Mouse (Mus musculus): ENCODE data around the gene Gm20388. TPM values are rescaled to one million over a fixed set of nuclear protein-coding genes. Genes with fewer than 3 reads are reported as not detected.

Gm20388 gene
- polyA plus RNA-seq, 1 experiment: 0.36 TPM

- Histone ChIP-seq H3K36me3 (ENCODE audit: control insufficient read depth) (no peaks in the 10 kb centered on the region; the same call in 1 of the 2 replicates), H3K4me3 (replicated peaks) (no peak overlapping the region), H3K27me3 (ENCODE audit: control insufficient read depth) (no peaks in the 10 kb centered on the region), H3K4me1 (ENCODE audit: control insufficient read depth) (peaks cover 6% of the 10 kb centered on the region), H3K9me3 (ENCODE audit: control insufficient read depth, low read length) (no peaks in the 10 kb centered on the region)
- TF ChIP-seq GATA1 (IDR thresholded peaks at IDR 0.05; ENCODE audit: low read length) (no peak), TAL1 (IDR thresholded peaks at IDR 0.05; ENCODE audit: low read length) (no peak)
Measured at GRCm38 (mm10) chr8:122593240-122593639, 2682.6 kb downstream of the Gm20388 start.

- TF ChIP-seq GATA1 (IDR thresholded peaks at IDR 0.05; ENCODE audit: low read length): no peak
- no peak for TF ChIP-seq TAL1 (IDR thresholded peaks at IDR 0.05; ENCODE audit: low read length)
- Histone ChIP-seq H3K4me3 (replicated peaks) (no peak overlapping the region), H3K9me3 (ENCODE audit: control insufficient read depth, low read length) (no peaks in the 10 kb centered on the region), H3K27me3 (ENCODE audit: control insufficient read depth) (no peaks in the 10 kb centered on the region), H3K36me3 (ENCODE audit: control insufficient read depth) (no peaks in the 10 kb centered on the region; the same call in 1 of the 2 replicates), H3K4me1 (ENCODE audit: control insufficient read depth) (peaks cover 6% of the 10 kb centered on the region)
Measured at GRCm38 (mm10) chr8:122593783-122594507, 2683.3 kb downstream of the Gm20388 start.

GRCm38 (mm10) chr8:122596031-122596430 lies 2685.4 kb downstream of the Gm20388 start:
- H3K36me3 ChIP-seq (ENCODE audit: control insufficient read depth): no peaks in the 10 kb centered on the region; the same call in 1 of the 2 replicates
- TF ChIP-seq TAL1 (IDR thresholded peaks at IDR 0.05; ENCODE audit: low read length) (no peak), GATA1 (IDR thresholded peaks at IDR 0.05; ENCODE audit: low read length) (no peak)
- no peaks in the 10 kb centered on the region for H3K27me3 ChIP-seq (ENCODE audit: control insufficient read depth)
- peaks cover 6% of the 10 kb centered on the region for H3K4me1 ChIP-seq (ENCODE audit: control insufficient read depth)
- no peaks in the 10 kb centered on the region for H3K9me3 ChIP-seq (ENCODE audit: control insufficient read depth, low read length)
- no peak overlapping the region for H3K4me3 ChIP-seq (replicated peaks)

GRCm38 (mm10) chr8:122600666-122601065 lies 2690.0 kb downstream of the Gm20388 start:
- H3K36me3 ChIP-seq (ENCODE audit: control insufficient read depth): no peaks in the 10 kb centered on the region

GRCm38 (mm10) chr8:122604640-122605039 lies 2694.0 kb downstream of the Gm20388 start:
- H3K27me3 ChIP-seq (ENCODE audit: control insufficient read depth): no peaks in the 10 kb centered on the region; the same call in 1 of the 2 replicates
- H3K4me3 ChIP-seq (replicated peaks): no peak overlapping the region
- H3K36me3 ChIP-seq (ENCODE audit: control insufficient read depth): no peaks in the 10 kb centered on the region
- peaks cover 1% of the 10 kb centered on the region; the same call in 1 of the 2 replicates for H3K4me1 ChIP-seq (ENCODE audit: control insufficient read depth)
- TF ChIP-seq GATA1 (IDR thresholded peaks at IDR 0.05; ENCODE audit: low read length) (no peak), TAL1 (IDR thresholded peaks at IDR 0.05; ENCODE audit: low read length) (no peak)
- H3K9me3 ChIP-seq (ENCODE audit: control insufficient read depth, low read length): no peaks in the 10 kb centered on the region

More at GRCm38 (mm10) chr8:122600666-122601065, 2690.0 kb downstream of the Gm20388 start:
- H3K4me3 ChIP-seq (replicated peaks): no peak overlapping the region
- no peaks in the 10 kb centered on the region for H3K4me1 ChIP-seq (ENCODE audit: control insufficient read depth)
- TF ChIP-seq GATA1 (IDR thresholded peaks at IDR 0.05; ENCODE audit: low read length) (no peak), TAL1 (IDR thresholded peaks at IDR 0.05; ENCODE audit: low read length) (no peak)
- H3K9me3 ChIP-seq (ENCODE audit: control insufficient read depth, low read length): no peaks in the 10 kb centered on the region
- H3K27me3 ChIP-seq (ENCODE audit: control insufficient read depth): no peaks in the 10 kb centered on the region; the same call in 1 of the 2 replicates

- TF ChIP-seq GATA1 (IDR thresholded peaks at IDR 0.05; ENCODE audit: low read length): no peak
- TF ChIP-seq TAL1 (IDR thresholded peaks at IDR 0.05; ENCODE audit: low read length): no peak
Measured at GRCm38 (mm10) chr8:122605367-122605766, 2694.7 kb downstream of the Gm20388 start.

GRCm38 (mm10) chr8:122606810-122607209 lies 2696.2 kb downstream of the Gm20388 start:
- no peak overlapping the region for H3K4me3 ChIP-seq (replicated peaks)
- H3K27me3 ChIP-seq (ENCODE audit: control insufficient read depth): no peaks in the 10 kb centered on the region; the same call in 1 of the 2 replicates
- no peaks in the 10 kb centered on the region for H3K9me3 ChIP-seq (ENCODE audit: control insufficient read depth, low read length)
- no peaks in the 10 kb centered on the region for H3K36me3 ChIP-seq (ENCODE audit: control insufficient read depth)
- peaks cover 12% of the 10 kb centered on the region for H3K4me1 ChIP-seq (ENCODE audit: control insufficient read depth)
- peak; percentile 36; the same call in 2 of the 3 replicates for TF ChIP-seq TAL1 (IDR thresholded peaks at IDR 0.05; ENCODE audit: low read length)
- TF ChIP-seq GATA1 (IDR thresholded peaks at IDR 0.05; ENCODE audit: low read length): no peak

More at GRCm38 (mm10) chr8:122605367-122605766, 2694.7 kb downstream of the Gm20388 start:
- Histone ChIP-seq H3K27me3 (ENCODE audit: control insufficient read depth) (no peaks in the 10 kb centered on the region; the same call in 1 of the 2 replicates), H3K4me3 (replicated peaks) (no peak overlapping the region), H3K9me3 (ENCODE audit: control insufficient read depth, low read length) (no peaks in the 10 kb centered on the region), H3K4me1 (ENCODE audit: control insufficient read depth) (peaks cover 2% of the 10 kb centered on the region), H3K36me3 (ENCODE audit: control insufficient read depth) (no peaks in the 10 kb centered on the region)

GRCm38 (mm10) chr8:122610209-122610608 lies 2699.6 kb downstream of the Gm20388 start:
- Histone ChIP-seq H3K27me3 (ENCODE audit: control insufficient read depth) (no peaks in the 10 kb centered on the region), H3K4me3 (replicated peaks) (no peak overlapping the region), H3K9me3 (ENCODE audit: control insufficient read depth, low read length) (no peaks in the 10 kb centered on the region), H3K4me1 (ENCODE audit: control insufficient read depth) (peaks cover 27% of the 10 kb centered on the region), H3K36me3 (ENCODE audit: control insufficient read depth) (peaks cover 20% of the 10 kb centered on the region)
- no peak for TF ChIP-seq GATA1 (IDR thresholded peaks at IDR 0.05; ENCODE audit: low read length)
- no peak for TF ChIP-seq TAL1 (IDR thresholded peaks at IDR 0.05; ENCODE audit: low read length)

GRCm38 (mm10) chr8:122610612-122611277 lies 2700.1 kb downstream of the Gm20388 start:
- peaks cover 24% of the 10 kb centered on the region for H3K36me3 ChIP-seq (ENCODE audit: control insufficient read depth)
- no peak for TF ChIP-seq TAL1 (IDR thresholded peaks at IDR 0.05; ENCODE audit: low read length)
- TF ChIP-seq GATA1 (IDR thresholded peaks at IDR 0.05; ENCODE audit: low read length): no peak
- peaks cover 27% of the 10 kb centered on the region for H3K4me1 ChIP-seq (ENCODE audit: control insufficient read depth)
- H3K27me3 ChIP-seq (ENCODE audit: control insufficient read depth): no peaks in the 10 kb centered on the region
- H3K4me3 ChIP-seq (replicated peaks): peak overlapping the region; percentile 76
- no peaks in the 10 kb centered on the region for H3K9me3 ChIP-seq (ENCODE audit: control insufficient read depth, low read length)

Data from erythroblast, embryonic 14.5 days (primary cell).